Mouse (Mus musculus): ENCODE results near the gene Slc37a2.
A peak's percentile ranks its signal among the peaks of the same experiment; 100 is the strongest.
"Not testable (repeated sequence)": the region's sequence is repeated elsewhere in the genome, so short reads cannot be mapped to it uniquely, and the experiment has no call there.

Slc37a2 gene

DNA sequence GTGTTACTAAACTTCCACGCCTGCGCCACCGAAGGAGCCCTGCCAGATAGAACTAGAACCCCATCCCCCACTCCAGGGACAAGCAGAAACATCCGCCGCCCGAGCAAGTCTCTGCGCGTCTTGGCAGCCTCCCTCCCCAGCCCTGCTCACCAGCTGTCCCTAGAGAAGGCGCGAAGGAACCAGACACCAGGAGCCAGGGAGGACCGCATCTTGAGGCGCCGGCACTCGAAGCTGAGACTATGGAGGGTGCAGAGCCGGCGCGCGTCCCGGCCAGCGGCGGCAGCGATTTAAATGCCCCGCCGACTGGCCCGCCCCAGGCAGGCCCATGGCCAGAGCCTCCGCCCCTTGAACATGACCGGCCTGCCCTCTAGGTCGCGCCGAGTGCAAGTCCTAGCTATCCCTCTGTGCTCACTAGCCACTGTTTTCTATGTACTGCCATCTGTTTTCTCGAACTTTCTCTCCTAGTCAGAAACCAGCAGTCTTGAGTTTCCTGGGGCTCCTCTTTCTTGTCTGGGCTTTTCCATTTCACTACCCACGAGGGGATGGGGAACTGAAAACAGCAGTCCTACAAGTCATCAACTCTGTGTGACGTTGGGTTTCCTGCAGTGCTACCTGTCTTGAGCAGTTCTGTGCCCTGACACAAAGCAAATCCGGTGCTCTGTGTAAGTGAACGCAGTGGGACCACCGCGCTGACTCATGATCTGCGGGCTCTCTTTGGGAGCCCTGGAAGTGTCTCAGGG is at the start of gene Slc37a2:
TSS of gene Slc37a2 (minus strand) at position 590 of the 740 bp plus-strand sequence.
- ATAC-seq (ENCODE audit: low TSS enrichment), result peak; percentile 97

DNA sequence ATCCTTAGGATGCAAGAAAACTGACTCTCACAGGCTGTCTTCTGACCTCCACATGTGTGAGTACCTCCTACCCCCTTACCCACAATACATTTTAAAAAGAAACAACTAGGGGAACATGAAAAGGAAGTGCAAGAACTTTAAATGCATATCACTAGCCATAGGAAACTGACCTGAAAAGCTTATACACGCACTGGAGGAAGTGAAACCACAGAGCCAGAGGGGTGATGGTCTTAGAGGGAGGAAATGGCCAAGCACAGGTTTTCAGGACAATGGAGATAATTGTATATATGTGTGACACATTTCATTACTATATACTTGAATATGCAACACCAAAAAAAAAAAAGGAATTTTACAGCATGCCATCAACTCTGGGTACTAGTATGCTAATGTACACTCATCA is 46.2 kb upstream of the Slc37a2 start:
- ATAC-seq (ENCODE audit: low TSS enrichment), result no peak

DNA sequence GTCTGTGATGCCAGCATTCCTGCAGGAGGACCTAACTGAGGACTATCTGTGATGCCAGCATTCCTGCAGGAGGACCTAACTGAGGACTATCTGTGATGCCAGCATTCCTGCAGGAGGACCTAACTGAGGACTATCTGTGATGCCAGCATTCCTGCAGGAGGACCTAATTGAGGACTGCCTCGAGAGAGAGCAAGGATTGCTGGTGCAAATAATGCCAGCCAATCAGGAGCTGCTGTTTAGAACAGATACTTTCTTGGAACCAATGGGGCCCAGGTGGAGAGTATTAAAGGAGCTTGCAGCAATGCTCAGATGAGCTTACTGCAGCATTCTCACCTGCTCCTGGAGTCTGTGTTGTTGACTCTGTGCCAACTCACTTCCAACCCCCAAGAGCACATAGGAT is 45.0 kb upstream of the Slc37a2 start:
- not testable (repeated sequence) for ATAC-seq (ENCODE audit: low TSS enrichment)

DNA sequence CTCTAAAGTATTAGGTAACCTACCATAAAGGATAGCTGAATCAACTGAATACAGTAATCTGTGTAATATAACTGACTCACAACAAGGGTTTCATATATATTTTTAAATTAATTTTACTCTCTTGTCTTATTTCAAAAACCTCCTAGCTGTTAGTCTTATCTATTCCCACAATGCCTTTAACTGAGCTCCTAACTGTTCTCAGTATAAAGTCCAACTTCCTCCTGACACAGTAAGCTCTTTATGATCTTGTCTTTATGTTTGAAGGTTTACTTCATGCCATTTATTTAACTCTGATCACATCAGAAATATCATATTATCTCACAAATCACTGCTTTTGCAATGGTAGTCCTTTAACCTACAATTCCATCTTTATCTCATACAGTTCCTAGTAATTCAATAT is 40.0 kb upstream of the Slc37a2 start:
- no peak for ATAC-seq (ENCODE audit: low TSS enrichment)

DNA sequence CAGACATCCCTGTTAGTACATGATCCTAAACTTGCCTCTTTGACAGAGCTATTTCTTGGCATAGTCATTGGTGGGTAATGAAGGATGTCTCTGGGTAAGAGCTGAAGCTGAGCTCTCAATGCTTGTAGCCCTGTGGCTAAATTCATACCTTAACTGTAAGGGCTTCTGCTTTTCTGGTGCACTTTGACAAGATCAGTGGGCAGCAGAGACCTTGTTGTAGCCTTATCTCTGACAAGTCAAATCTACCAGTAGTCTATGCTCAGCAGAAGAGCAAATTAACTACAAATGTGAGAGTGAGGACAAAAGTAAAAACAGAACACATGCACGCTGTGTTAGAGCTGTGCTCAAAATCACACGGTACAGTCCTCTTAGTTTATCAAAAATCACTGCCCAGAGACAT is 11.1 kb upstream of the Slc37a2 start:
- no peak for ATAC-seq (ENCODE audit: low TSS enrichment)

DNA sequence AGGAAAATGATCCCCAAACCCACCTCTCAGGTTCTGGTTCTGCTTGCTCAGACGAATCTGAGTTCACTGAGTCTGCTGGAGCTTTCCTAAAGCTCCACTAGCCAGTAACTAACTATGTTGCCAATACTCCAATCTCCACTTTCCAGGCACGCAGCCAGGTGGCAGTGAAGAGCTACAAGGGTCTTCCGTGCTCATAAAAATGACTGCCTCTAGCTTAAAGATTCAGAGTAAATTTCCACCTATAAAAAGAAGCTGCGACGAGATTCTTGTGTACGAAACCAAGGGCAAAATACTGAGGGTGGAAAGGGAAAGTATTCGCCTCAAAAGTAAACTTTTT is 319 bp upstream of the Slc37a2 start:
- peak; percentile 48 for ATAC-seq (ENCODE audit: low TSS enrichment)

DNA sequence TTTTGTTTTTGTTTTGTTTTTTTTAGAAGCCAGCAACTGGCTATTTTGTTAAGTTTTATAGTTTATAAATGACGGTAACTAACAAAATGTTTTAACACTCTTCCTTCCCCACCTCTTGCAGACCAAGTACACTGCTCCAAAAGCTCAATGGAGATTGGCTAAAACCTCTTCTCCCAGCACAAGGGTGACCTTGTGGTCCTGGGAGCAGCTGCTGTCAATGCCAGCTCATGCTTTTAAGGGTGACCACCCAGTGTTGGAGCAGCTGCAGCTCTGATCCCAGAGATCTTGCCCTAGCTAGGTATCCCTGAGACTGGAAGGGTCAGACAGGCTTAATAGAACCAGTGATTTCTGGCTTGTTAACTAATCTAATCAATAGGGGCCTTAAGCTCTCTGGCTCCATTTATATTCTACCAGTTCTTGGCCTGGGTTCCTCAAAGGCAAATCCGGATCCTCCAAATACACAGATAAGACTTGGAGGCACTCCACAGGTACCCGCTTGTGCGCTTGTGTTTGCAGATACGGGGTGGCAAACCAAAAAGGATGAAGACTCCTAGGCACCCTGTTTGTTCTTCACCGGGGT is 917 bp downstream of the Slc37a2 start:
- no peak for ATAC-seq (ENCODE audit: low TSS enrichment)

DNA sequence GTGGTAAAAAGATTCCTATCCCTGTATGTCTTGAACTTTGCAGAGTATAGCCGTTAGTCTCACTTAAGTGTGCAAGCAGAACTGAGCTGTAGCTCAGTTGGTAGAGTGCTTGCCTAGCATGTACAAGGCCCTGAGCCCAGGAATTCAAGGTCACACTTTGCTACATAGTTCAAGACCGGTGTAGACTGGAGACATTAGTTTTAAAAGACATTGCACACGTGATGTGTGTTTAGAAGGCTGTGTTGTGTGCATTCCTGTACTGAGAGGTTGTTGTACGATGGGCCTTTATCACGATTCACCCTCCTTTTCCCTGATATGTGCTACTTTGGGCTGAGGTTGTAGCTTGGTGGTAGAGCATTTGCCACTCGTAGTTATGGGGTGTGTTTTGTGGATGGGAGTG is 4.9 kb downstream of the Slc37a2 start:
- no peak for ATAC-seq (ENCODE audit: low TSS enrichment)

DNA sequence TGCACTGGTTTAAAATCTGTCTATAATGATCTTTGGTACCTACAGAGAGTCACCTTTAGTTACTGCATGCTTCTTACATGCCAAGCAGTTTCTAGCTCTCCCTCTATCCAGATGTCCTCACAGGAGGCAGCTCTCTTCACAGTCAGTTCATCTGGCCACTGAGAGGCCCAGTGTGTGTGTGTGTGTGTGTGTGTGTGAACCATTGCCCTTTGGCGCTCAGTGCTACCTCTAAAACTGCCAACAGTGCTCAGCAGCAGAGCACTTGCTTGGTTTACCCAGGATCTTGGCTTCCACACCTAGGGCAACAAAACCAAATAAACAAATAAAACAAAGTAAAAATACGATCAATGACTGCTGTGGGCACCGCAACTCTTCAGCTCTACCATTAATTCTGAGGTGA is 5.6 kb downstream of the Slc37a2 start:
- ATAC-seq (ENCODE audit: low TSS enrichment), result no peak

DNA sequence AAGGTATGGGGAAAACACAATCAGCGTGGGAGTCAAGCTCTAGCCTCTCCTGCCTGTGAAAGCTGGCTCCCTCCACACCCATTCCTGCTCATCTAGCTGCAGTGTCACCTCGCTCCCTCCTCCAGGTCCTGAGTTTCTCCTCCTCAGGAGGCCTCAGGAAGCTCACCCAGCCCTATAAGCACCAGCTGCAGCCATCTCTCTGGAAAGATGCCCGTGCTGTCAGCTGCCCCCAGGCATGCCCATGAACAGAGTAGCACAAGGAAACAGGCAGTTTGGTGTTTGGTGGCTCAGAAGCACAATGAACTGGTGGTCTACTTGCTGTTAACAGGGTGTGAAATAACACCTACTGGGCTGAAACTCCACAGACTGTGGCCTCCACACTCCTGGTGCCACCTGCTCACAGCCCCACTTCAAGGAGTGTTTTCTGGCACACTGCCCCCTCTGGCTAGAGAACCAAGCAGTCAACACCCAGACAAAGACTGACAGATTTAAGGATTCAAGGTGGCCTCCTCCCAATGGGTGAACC is 7.1 kb downstream of the Slc37a2 start:
- peak; percentile 76; the same call in 1 of the 2 replicates for ATAC-seq (ENCODE audit: low TSS enrichment)

DNA sequence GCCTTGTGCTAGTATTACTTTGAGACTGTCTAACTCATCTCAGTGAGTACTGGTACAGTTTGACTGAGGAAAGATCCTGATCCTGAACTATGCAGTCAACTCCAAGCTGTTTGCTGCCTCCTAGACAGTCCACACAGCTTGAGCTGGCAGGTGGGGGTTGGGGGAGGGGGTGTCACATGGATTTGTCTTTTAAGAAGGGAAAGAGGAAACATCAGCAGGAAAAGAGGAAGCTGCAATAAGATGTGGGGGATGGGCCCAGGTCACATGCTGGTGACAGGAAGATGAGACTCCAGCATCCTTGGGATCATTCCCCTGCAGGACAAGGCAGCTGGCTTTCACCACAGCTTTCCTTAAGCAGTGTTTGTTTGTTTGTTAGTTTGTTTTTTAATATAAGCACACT is 8.1 kb downstream of the Slc37a2 start:
- ATAC-seq (ENCODE audit: low TSS enrichment), result no peak

DNA sequence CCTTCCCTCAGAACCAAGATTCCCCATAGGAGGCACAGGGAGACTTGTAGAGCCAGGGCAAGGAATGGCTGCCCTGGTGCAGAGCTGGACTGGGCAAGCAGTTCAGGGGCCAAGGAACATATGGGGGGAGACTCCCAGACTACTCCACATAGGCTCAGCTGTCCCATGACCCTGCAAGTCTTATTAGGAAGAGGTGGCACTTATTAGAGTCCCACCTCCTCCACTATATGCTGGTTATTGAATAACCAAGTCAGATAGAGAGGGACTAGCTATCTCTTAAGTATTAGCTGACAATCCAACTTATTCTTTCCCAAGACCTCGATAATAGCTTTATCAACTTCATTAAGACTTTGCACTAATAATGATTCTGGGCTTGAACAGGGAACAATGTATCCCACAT is 9.7 kb downstream of the Slc37a2 start:
- ATAC-seq (ENCODE audit: low TSS enrichment), result no peak

DNA sequence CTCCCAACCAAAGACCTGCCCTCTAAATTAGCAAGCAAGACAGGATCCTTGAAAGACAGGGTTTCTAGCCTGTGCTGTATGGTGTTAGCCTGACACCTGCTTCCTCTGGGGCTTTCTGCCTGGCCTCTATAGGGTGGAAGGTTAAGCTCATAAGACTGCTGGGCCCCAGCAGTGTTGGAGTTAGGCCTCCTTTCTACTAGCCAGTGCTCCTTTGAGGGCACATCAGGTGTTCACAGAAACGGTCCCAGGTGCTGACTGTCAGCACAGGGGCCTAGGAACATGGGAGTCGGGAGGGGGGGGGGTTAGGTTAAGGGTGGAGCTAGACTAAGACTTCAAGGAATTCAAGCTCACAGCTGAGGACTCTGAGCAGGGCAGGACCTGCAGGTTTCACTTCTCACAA is 10.1 kb downstream of the Slc37a2 start:
- no peak for ATAC-seq (ENCODE audit: low TSS enrichment)

DNA sequence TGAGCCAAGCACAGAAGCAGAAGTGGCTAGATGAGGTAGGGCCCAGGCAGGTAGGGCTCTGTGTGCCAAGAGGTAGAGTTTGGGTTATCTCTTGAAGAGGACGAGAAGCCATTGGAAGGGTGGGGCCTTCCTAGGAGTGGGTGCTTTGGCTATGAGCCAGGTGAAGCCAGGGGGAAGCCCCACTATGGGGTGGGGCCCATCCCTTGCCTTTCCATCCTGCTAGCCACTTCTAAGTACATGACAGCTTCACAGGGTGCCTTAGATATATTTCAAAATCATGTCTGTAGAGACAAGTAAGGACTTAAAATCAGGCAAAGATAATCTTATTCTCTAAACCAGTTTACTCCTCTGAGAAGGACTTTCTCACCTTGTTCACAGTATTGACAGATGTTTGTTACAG is 10.9 kb downstream of the Slc37a2 start:
- ATAC-seq (ENCODE audit: low TSS enrichment), result no peak

DNA sequence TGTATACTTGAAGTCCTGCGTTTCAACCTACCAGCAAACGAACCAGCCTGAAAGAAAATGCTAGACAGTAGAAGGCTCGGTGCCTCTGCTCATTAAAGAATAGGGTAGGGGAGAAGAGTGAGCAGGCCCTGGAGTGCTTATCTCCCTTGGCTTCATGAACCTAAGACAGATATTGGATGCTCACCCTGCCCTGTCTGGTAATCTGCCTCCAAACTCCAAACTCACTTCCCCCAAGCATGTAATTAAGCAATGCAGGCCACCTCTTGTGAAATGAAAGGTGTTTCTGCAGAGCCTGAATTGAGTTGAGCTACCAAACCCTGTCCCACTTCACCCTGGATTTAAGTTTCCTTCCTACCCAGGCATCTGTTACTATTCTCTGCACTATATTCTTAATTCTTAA is 12.8 kb downstream of the Slc37a2 start:
- ATAC-seq (ENCODE audit: low TSS enrichment), result no peak

DNA sequence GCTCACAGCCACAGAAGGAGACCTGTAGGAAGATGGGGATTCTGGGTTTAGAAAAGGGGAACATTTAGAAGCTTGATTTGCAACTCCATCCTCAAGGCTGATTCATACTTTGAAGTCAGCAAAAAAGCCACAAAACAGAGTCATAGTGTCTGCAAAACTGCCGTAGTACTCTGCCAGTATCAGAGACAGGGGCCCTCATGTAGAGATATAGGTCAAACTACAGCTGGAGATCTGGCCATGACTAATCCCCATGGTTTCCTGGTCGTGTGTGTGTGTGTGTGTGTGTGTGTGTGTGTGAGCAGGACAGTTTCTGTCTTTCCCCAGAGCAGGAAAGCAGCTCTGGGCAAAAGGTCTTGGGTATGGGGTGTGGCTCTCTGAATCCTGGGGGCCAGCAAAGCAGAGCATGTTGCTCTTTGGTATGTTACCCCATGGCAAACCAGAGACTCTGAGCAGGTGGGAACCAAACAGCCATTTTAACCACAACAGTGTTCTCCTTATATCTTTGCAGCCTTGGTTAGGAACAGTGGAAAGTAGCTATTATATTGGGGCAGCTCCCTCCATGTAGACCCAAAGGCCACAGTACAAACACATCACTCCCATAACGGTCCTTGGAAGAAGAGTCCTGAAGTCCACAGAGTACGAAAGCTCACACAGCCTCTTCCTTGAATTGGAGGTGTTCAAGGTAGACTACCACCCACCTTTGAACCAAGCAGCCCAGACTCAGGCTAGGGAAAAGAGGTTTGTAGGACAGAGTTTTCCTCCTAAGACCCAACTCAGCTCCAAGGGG is 19.4 kb downstream of the Slc37a2 start:
- ATAC-seq (ENCODE audit: low TSS enrichment), result no peak

DNA sequence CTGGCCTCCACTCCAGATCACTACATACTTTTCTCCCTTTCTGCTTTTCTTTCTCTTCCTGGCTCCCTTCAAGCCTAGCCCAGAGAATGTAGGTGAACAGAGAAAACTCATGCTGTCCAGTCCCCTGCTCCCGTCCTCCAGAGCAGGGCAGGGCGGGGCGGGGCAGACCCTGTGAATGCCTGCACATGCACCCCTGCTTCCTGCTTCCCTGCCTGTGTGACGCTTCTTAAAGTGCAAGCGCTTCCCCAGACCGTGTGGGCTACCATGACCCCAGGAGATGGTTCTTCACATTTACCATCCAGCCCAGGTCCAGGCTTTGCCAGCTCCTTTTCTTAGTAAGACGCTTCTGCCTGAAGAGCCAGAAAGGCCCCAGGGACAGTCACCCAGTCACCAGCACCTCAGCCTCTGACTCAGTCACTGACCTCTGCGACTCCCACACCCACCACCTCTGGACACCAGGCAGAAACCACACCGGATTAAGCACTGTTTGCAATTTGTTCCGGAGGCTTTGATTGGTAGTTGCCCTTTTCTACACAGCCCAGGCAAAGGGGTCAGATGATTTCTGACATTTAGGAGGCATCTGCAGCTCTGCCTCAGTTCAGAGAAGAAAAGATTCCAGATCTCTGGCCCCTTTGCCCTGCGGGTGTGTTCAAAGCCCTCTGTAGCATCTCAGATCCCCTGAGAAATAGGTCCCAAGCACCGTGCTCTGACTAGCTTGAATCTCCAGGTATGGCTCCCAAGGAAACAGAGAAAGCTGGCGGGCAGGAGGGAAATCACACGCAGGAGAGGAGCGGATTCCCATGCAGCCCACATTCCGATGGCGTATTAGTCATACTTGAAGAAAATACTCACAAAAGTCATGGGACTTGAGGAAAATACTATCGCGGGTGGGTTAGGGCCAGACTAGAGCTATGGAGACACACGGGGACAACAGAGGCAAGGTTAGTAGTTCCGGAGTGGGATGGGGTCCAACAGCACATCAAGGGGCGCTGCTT is 23.0 kb downstream of the Slc37a2 start:
- ATAC-seq (ENCODE audit: low TSS enrichment), result peak; percentile 18; the same call in 1 of the 2 replicates

DNA sequence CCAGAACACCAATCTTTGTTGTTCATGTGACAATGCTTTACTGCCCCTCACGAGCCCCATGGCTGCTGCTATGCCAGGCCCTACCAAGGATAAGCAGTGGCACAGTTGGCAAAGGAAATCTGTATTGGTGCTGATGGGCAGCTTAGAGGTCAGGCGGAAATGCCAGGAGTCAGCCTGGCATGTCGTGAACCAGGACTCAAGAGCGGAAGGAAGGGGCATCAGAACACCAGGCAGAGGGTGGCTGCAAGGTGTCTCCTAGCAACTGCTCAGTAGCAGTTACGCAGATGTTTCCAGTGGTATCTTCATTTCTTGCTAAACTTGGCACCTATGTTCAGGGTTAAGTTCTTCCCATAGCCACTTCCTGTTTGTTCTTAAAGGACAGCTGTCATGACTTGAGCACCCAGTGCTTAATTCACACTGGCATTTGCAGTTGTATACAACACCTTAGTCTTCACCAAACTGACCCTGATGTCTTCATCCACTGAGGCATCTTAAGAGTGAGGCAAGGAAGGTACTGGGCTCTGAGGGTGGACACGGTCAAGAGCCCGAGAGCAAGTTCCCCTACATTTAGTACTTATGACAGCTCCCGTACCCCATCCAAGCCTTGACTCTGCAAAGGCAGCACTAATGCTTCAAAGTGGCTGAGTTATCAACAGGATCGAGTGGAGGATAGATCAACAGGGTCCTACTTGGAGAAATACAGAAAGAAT is 24.9 kb downstream of the Slc37a2 start:
- no peak for ATAC-seq (ENCODE audit: low TSS enrichment)

DNA sequence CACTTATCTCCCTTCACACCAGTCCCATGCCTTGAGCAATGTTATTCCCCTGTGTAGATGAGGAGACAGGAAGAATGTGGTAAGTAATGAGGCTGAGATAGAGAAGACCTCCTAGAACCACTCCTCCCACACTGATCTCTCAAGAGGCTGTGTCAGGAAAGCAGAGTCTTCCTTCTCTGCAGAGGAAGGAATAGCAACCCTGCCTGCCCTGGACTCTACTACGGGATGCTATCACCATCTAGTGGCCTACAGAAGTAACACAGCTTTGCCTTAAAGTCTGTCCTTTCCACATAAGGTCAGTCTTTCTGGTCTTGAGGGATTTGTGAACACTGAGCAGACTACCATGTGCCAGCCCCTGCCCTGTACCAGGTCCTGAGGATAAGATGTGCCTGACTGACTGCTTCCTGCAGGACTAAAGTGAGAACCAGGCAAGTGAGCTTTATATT is 25.6 kb downstream of the Slc37a2 start:
- peak; percentile 89 for ATAC-seq (ENCODE audit: low TSS enrichment)

DNA sequence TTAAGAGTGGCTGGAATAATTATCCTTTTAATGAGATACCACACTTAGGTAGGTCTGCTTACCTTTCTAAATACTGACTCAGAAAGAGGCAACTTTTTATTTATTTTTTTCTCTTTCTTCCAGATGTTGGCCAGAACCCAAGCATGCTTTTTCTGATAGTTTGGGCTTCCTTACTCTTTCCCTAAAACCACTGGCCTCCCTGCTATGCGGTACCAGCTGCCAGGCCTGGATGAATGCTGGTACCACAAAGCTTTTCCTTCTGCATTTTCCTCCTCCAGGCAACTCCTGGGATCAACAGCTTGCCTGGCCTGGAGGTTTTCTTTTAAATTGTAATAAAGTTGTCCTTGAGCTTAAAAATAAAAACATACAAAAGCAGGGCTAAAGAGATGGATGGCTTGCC is 30.0 kb downstream of the Slc37a2 start:
- no peak for ATAC-seq (ENCODE audit: low TSS enrichment)

DNA sequence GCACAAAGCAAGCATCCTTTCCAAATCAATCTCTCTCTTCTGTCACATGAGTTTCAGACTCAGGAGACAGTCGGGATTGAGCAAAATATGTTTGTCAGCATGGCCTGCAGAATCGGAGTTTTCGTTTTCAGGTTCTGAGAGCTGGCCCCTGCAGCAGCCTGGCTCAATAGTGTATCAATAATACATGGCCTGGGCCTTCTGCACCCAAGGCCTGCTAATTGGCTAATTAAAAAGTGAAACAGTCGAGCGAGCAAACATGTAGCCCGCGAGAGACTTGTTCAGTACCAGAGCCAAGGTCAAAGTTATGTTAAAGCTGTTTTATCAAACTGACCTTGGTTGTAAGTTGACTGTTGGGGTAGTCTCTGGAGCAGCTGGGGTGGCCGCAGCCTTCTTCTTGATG is 34.8 kb downstream of the Slc37a2 start:
- ATAC-seq (ENCODE audit: low TSS enrichment), result no peak
